Mouse (Mus musculus): ENCODE data around the gene Slc39a2. TPM values are rescaled to one million over a fixed set of nuclear protein-coding genes. Genes with fewer than 3 reads are reported as not detected.

The Slc39a2 gene
- total RNA-seq, 1 experiment = 0.49 TPM

GRCm38 (mm10) chr14:51884031-51884544 is 8.6 kb upstream of the Slc39a2 start:
- Histone ChIP-seq H3K27ac (ENCODE audit: insufficient read depth, low read depth, low read length, poor library complexity, severe bottlenecking) (peak overlapping the region; percentile 75), H3K9ac (ENCODE audit: insufficient read depth, low read depth, low read length, poor library complexity, severe bottlenecking) (peak overlapping the region; percentile 45), H3K9me3 (ENCODE audit: control insufficient read depth, insufficient read depth, low read depth, low read length) (no peaks in the 10 kb centered on the region), H3K4me1 (ENCODE audit: control insufficient read depth in 2 of 2, insufficient read depth in 2 of 2, low read length in 2 of 2, poor library complexity in 1 of 2) (no peaks in the 10 kb centered on the region; a peak in 1 of 4 replicates), H3K36me3 (ENCODE audit: control insufficient read depth, insufficient read depth, low read length, poor library complexity, severe bottlenecking) (peaks cover 13% of the 10 kb centered on the region), H3K4me3 (ENCODE audit: insufficient read depth in 1 of 2, low read depth in 1 of 2, low read length in 2 of 2, poor library complexity in 1 of 2, severe bottlenecking in 1 of 2) (peak overlapping the region; percentile 65 to 97)
- TF ChIP-seq ZNF384 (IDR thresholded peaks at IDR 0.05; ENCODE audit: low read depth, low read length) (0 out of 2 replicates have a peak, but pooled peaks have one; percentile 25), MAFK (IDR thresholded peaks at IDR 0.05; ENCODE audit: insufficient read depth, low read depth, low read length) (no peak), HCFC1 (IDR thresholded peaks at IDR 0.05; ENCODE audit: borderline replicate concordance, insufficient read depth, low read length) (no peak), CHD2 (IDR thresholded peaks at IDR 0.05; ENCODE audit: low read depth, low read length) (no peak), ZC3H11A (IDR thresholded peaks at IDR 0.05; ENCODE audit: borderline replicate concordance, low read depth, low read length) (no peak)
- no peak for DNase-seq (ENCODE audit: low read depth, low spot score)
- in situ Hi-C loops (cut with MboI; ENCODE audit: low sequenced_read_pairs in 2 of 2, unreplicated experiment in 2 of 2) = no loop called here

GRCm38 (mm10) chr14:51884598-51885331 is 7.9 kb upstream of the Slc39a2 start, which contains the start of gene Mettl17:
TSS of gene Mettl17 (plus strand) at chr14:51884842.
- TF ChIP-seq ZNF384 (IDR thresholded peaks at IDR 0.05; ENCODE audit: low read depth, low read length) (no peak), HCFC1 (IDR thresholded peaks at IDR 0.05; ENCODE audit: borderline replicate concordance, insufficient read depth, low read length) (peak; percentile 83)
- Histone ChIP-seq H3K9me3 (ENCODE audit: control insufficient read depth, insufficient read depth, low read depth, low read length) (no peaks in the 10 kb centered on the region), H3K4me3 (ENCODE audit: insufficient read depth in 1 of 2, low read depth in 1 of 2, low read length in 2 of 2, poor library complexity in 1 of 2, severe bottlenecking in 1 of 2) (peak within 1 kb of the TSS; percentile 65 to 97), H3K4me1 (ENCODE audit: control insufficient read depth in 2 of 2, insufficient read depth in 2 of 2, low read length in 2 of 2, poor library complexity in 1 of 2) (no peaks in the 10 kb centered on the region; a peak in 1 of 4 replicates), H3K9ac (ENCODE audit: insufficient read depth, low read depth, low read length, poor library complexity, severe bottlenecking) (peak within 1 kb of the TSS; percentile 72), H3K36me3 (ENCODE audit: control insufficient read depth, insufficient read depth, low read length, poor library complexity, severe bottlenecking) (peaks cover 20% of the 10 kb centered on the region), H3K27ac (ENCODE audit: insufficient read depth, low read depth, low read length, poor library complexity, severe bottlenecking) (peak within 1 kb of the TSS; percentile 75)
- in situ Hi-C loops (cut with MboI; ENCODE audit: low sequenced_read_pairs in 2 of 2, unreplicated experiment in 2 of 2) = no loop called here
- peak; percentile 91 for DNase-seq (ENCODE audit: low read depth, low spot score)

GRCm38 (mm10) chr14:51886051-51886450 is 6.6 kb upstream of the Slc39a2 start:
- Histone ChIP-seq H3K36me3 (ENCODE audit: control insufficient read depth, insufficient read depth, low read length, poor library complexity, severe bottlenecking) (peaks cover 29% of the 10 kb centered on the region), H3K9ac (ENCODE audit: insufficient read depth, low read depth, low read length, poor library complexity, severe bottlenecking) (no peak overlapping the region), H3K4me1 (ENCODE audit: control insufficient read depth in 2 of 2, insufficient read depth in 2 of 2, low read length in 2 of 2, poor library complexity in 1 of 2) (no peaks in the 10 kb centered on the region; a peak in 1 of 4 replicates), H3K27ac (ENCODE audit: insufficient read depth, low read depth, low read length, poor library complexity, severe bottlenecking) (no peak overlapping the region), H3K9me3 (ENCODE audit: control insufficient read depth, insufficient read depth, low read depth, low read length) (no peaks in the 10 kb centered on the region), H3K4me3 (ENCODE audit: insufficient read depth in 1 of 2, low read depth in 1 of 2, low read length in 2 of 2, poor library complexity in 1 of 2, severe bottlenecking in 1 of 2) (no peak overlapping the region)
- in situ Hi-C loops (cut with MboI; ENCODE audit: low sequenced_read_pairs in 2 of 2, unreplicated experiment in 2 of 2) = no loop called here
- DNase-seq (ENCODE audit: low read depth, low spot score) = no peak
- TF ChIP-seq MAFK (IDR thresholded peaks at IDR 0.05; ENCODE audit: insufficient read depth, low read depth, low read length) (no peak), CHD2 (IDR thresholded peaks at IDR 0.05; ENCODE audit: low read depth, low read length) (no peak), ZC3H11A (IDR thresholded peaks at IDR 0.05; ENCODE audit: borderline replicate concordance, low read depth, low read length) (no peak), ZNF384 (IDR thresholded peaks at IDR 0.05; ENCODE audit: low read depth, low read length) (no peak), HCFC1 (IDR thresholded peaks at IDR 0.05; ENCODE audit: borderline replicate concordance, insufficient read depth, low read length) (no peak)

GRCm38 (mm10) chr14:51889833-51890232 is 2.9 kb upstream of the Slc39a2 start:
- Histone ChIP-seq H3K9me3 (ENCODE audit: control insufficient read depth, insufficient read depth, low read depth, low read length) (no peaks in the 10 kb centered on the region), H3K36me3 (ENCODE audit: control insufficient read depth, insufficient read depth, low read length, poor library complexity, severe bottlenecking) (peaks cover 37% of the 10 kb centered on the region), H3K4me3 (ENCODE audit: insufficient read depth in 1 of 2, low read depth in 1 of 2, low read length in 2 of 2, poor library complexity in 1 of 2, severe bottlenecking in 1 of 2) (no peak overlapping the region), H3K4me1 (ENCODE audit: control insufficient read depth in 2 of 2, insufficient read depth in 2 of 2, low read length in 2 of 2, poor library complexity in 1 of 2) (peaks cover 6 to 14% of the 10 kb centered on the region in 2 experiments; a peak in 2 of 4 replicates), H3K9ac (ENCODE audit: insufficient read depth, low read depth, low read length, poor library complexity, severe bottlenecking) (no peak overlapping the region), H3K27ac (ENCODE audit: insufficient read depth, low read depth, low read length, poor library complexity, severe bottlenecking) (no peak overlapping the region)
- TF ChIP-seq ZC3H11A (IDR thresholded peaks at IDR 0.05; ENCODE audit: borderline replicate concordance, low read depth, low read length) (no peak), CHD2 (IDR thresholded peaks at IDR 0.05; ENCODE audit: low read depth, low read length) (no peak), HCFC1 (IDR thresholded peaks at IDR 0.05; ENCODE audit: borderline replicate concordance, insufficient read depth, low read length) (no peak), MAFK (IDR thresholded peaks at IDR 0.05; ENCODE audit: insufficient read depth, low read depth, low read length) (no peak), ZNF384 (IDR thresholded peaks at IDR 0.05; ENCODE audit: low read depth, low read length) (no peak)
- in situ Hi-C loops (cut with MboI; ENCODE audit: low sequenced_read_pairs in 2 of 2, unreplicated experiment in 2 of 2) = no loop called here
- no peak for DNase-seq (ENCODE audit: low read depth, low spot score)

Data from ES-E14 (cell line).